Mouse (Mus musculus): Measurements from ENCODE around the gene Mkrn2os. TPM values are rescaled to one million over a fixed set of nuclear protein-coding genes. Genes with fewer than 3 reads are reported as not detected.
A peak's percentile ranks its signal among the peaks of the same experiment; 100 is the strongest.

The Mkrn2os gene
- polyA plus RNA-seq, 1 experiment from 2014 or later, result 14.1 TPM

GRCm38 (mm10) chr6:115601715-115602523 lies 9.5 kb upstream of the Mkrn2os start, which contains the start of gene Mkrn2:
Mkrn2 (plus strand) TSS chr6:115601902.
- peak within 1 kb of the TSS; percentile 62 for H3K4me2 ChIP-seq
- no peaks in the 10 kb centered on the region for H3K36me3 ChIP-seq
- under 1% methylated on average over 59 of the region's 61 CpGs for WGBS
- H3K4me3 ChIP-seq (replicated peaks), result peak within 1 kb of the TSS; percentile 98
- peak within 1 kb of the TSS; percentile 89 for H3K9ac ChIP-seq
- peaks cover 6% of the 10 kb centered on the region for H3K4me1 ChIP-seq
- no peaks in the 10 kb centered on the region for H3K27me3 ChIP-seq (replicated peaks)
- no peaks in the 10 kb centered on the region for H3K9me3 ChIP-seq
- peak; percentile 93 for ATAC-seq (ENCODE audit: insufficient read depth, low FRiP score, low read depth)
- peak within 1 kb of the TSS; percentile 83 for H3K27ac ChIP-seq

GRCm38 (mm10) chr6:115601322-115601714 lies 8.9 kb upstream of the Mkrn2os start:
- no peaks in the 10 kb centered on the region for H3K9me3 ChIP-seq
- no peaks in the 10 kb centered on the region for H3K27me3 ChIP-seq (replicated peaks)
- no peaks in the 10 kb centered on the region for H3K36me3 ChIP-seq
- peaks cover 6% of the 10 kb centered on the region for H3K4me1 ChIP-seq
- no peak for ATAC-seq (ENCODE audit: insufficient read depth, low FRiP score, low read depth)
- H3K9ac ChIP-seq, result no peak overlapping the region
- peak overlapping the region; percentile 62 for H3K4me2 ChIP-seq
- 60% methylated on average over 4 of the region's 4 CpGs for WGBS
- H3K27ac ChIP-seq, result no peak overlapping the region
- peak overlapping the region; percentile 98 for H3K4me3 ChIP-seq (replicated peaks)

GRCm38 (mm10) chr6:115595667-115596066 lies 3.3 kb upstream of the Mkrn2os start:
- H3K9me3 ChIP-seq, result no peaks in the 10 kb centered on the region
- no peaks in the 10 kb centered on the region for H3K36me3 ChIP-seq
- 66% methylated on average over 3 of the region's 3 CpGs for WGBS
- no peaks in the 10 kb centered on the region for H3K4me1 ChIP-seq
- H3K27ac ChIP-seq, result no peak overlapping the region
- no peak overlapping the region for H3K9ac ChIP-seq
- H3K4me3 ChIP-seq (replicated peaks), result no peak overlapping the region
- no peaks in the 10 kb centered on the region for H3K27me3 ChIP-seq (replicated peaks)
- no peak for ATAC-seq (ENCODE audit: insufficient read depth, low FRiP score, low read depth)
- no peak overlapping the region for H3K4me2 ChIP-seq

GRCm38 (mm10) chr6:115594463-115594862 lies 2.1 kb upstream of the Mkrn2os start:
- H3K4me2 ChIP-seq, result no peak overlapping the region
- H3K9ac ChIP-seq, result no peak overlapping the region
- H3K27me3 ChIP-seq (replicated peaks), result no peaks in the 10 kb centered on the region
- H3K36me3 ChIP-seq, result no peaks in the 10 kb centered on the region
- H3K4me1 ChIP-seq, result no peaks in the 10 kb centered on the region
- no peak overlapping the region for H3K27ac ChIP-seq
- H3K9me3 ChIP-seq, result no peaks in the 10 kb centered on the region
- no peak for ATAC-seq (ENCODE audit: insufficient read depth, low FRiP score, low read depth)
- no peak overlapping the region for H3K4me3 ChIP-seq (replicated peaks)
- WGBS, result 77% methylated on average over 3 of the region's 3 CpGs

GRCm38 (mm10) chr6:115593252-115593651 lies 876 bp upstream of the Mkrn2os start:
- Histone ChIP-seq H3K9me3 (no peaks in the 10 kb centered on the region), H3K9ac (no peak overlapping the region), H3K4me3 (replicated peaks) (no peak overlapping the region), H3K4me2 (no peak overlapping the region), H3K27ac (no peak overlapping the region), H3K36me3 (no peaks in the 10 kb centered on the region), H3K4me1 (no peaks in the 10 kb centered on the region), H3K27me3 (replicated peaks) (no peaks in the 10 kb centered on the region)
- WGBS, result 70% methylated on average over 4 of the region's 4 CpGs
- no peak for ATAC-seq (ENCODE audit: insufficient read depth, low FRiP score, low read depth)

GRCm38 (mm10) chr6:115591692-115592359 lies 550 bp downstream of the Mkrn2os start:
- no peaks in the 10 kb centered on the region for H3K36me3 ChIP-seq
- no peak for ATAC-seq (ENCODE audit: insufficient read depth, low FRiP score, low read depth)
- H3K9ac ChIP-seq, result no peak overlapping the region
- WGBS, result 75% methylated on average over 19 of the region's 19 CpGs
- peak overlapping the region; percentile 23 for H3K4me3 ChIP-seq (replicated peaks)
- no peaks in the 10 kb centered on the region for H3K9me3 ChIP-seq
- H3K4me2 ChIP-seq, result peak overlapping the region; percentile 37
- no peaks in the 10 kb centered on the region for H3K27me3 ChIP-seq (replicated peaks)
- H3K4me1 ChIP-seq, result no peaks in the 10 kb centered on the region
- peak overlapping the region; percentile 59 for H3K27ac ChIP-seq

- Histone ChIP-seq H3K27ac (no peak overlapping the region), H3K4me1 (no peaks in the 10 kb centered on the region), H3K4me3 (replicated peaks) (no peak overlapping the region), H3K27me3 (replicated peaks) (no peaks in the 10 kb centered on the region), H3K4me2 (no peak overlapping the region), H3K9ac (no peak overlapping the region), H3K36me3 (no peaks in the 10 kb centered on the region), H3K9me3 (no peaks in the 10 kb centered on the region)
- no peak for ATAC-seq (ENCODE audit: insufficient read depth, low FRiP score, low read depth)
- 85% methylated on average over 10 of the region's 10 CpGs for WGBS
Observed at GRCm38 (mm10) chr6:115586321-115586720, 6.1 kb downstream of the Mkrn2os start.

GRCm38 (mm10) chr6:115584176-115584575 lies 8.2 kb downstream of the Mkrn2os start:
- Histone ChIP-seq H3K27ac (no peak overlapping the region), H3K36me3 (no peaks in the 10 kb centered on the region), H3K4me3 (replicated peaks) (no peak overlapping the region), H3K4me2 (no peak overlapping the region), H3K4me1 (no peaks in the 10 kb centered on the region), H3K9me3 (no peaks in the 10 kb centered on the region), H3K27me3 (replicated peaks) (no peaks in the 10 kb centered on the region), H3K9ac (no peak overlapping the region)
- ATAC-seq (ENCODE audit: insufficient read depth, low FRiP score, low read depth), result no peak
- WGBS, result 63% methylated on average over 3 of the region's 3 CpGs

GRCm38 (mm10) chr6:115583430-115584125 lies 8.8 kb downstream of the Mkrn2os start:
- Histone ChIP-seq H3K4me1 (no peaks in the 10 kb centered on the region), H3K4me3 (replicated peaks) (no peak overlapping the region), H3K9me3 (no peaks in the 10 kb centered on the region), H3K27me3 (replicated peaks) (no peaks in the 10 kb centered on the region), H3K27ac (no peak overlapping the region), H3K36me3 (peaks cover 4% of the 10 kb centered on the region), H3K9ac (no peak overlapping the region), H3K4me2 (no peak overlapping the region)
- no peak for ATAC-seq (ENCODE audit: insufficient read depth, low FRiP score, low read depth)
- 84% methylated on average over 6 of the region's 6 CpGs for WGBS

- Histone ChIP-seq H3K9ac (no peak overlapping the region), H3K27ac (no peak overlapping the region), H3K4me1 (no peaks in the 10 kb centered on the region), H3K4me2 (no peak overlapping the region), H3K27me3 (replicated peaks) (no peaks in the 10 kb centered on the region), H3K4me3 (replicated peaks) (no peak overlapping the region), H3K36me3 (peaks cover 13% of the 10 kb centered on the region), H3K9me3 (no peaks in the 10 kb centered on the region)
- WGBS, result 78% methylated on average over 10 of the region's 10 CpGs
- no peak for ATAC-seq (ENCODE audit: insufficient read depth, low FRiP score, low read depth)
Observed at GRCm38 (mm10) chr6:115582328-115583115, 9.9 kb downstream of the Mkrn2os start.

- no peak overlapping the region for H3K4me3 ChIP-seq (replicated peaks)
- H3K9me3 ChIP-seq, result no peaks in the 10 kb centered on the region
- H3K4me1 ChIP-seq, result no peaks in the 10 kb centered on the region
- no peak overlapping the region for H3K4me2 ChIP-seq
- no peak for ATAC-seq (ENCODE audit: insufficient read depth, low FRiP score, low read depth)
- no peak overlapping the region for H3K27ac ChIP-seq
- WGBS, result 84% methylated on average over 3 of the region's 3 CpGs
- no peaks in the 10 kb centered on the region for H3K27me3 ChIP-seq (replicated peaks)
- peaks cover 29% of the 10 kb centered on the region for H3K36me3 ChIP-seq
- H3K9ac ChIP-seq, result no peak overlapping the region
Observed at GRCm38 (mm10) chr6:115580810-115581209, 11.6 kb downstream of the Mkrn2os start.
